Mouse (Mus musculus) hindbrain, embryonic 10.5 days (tissue): ENCODE measurements around the gene Hoxb5. TPM values are rescaled to one million over a fixed set of nuclear protein-coding genes. Genes with fewer than 3 reads are reported as not detected.

Experiments used
- DNase-seq: peaks from one replicate; pipeline ENCODE4 v3.0.0-alpha.2; 2017; ENCODE audit warnings: low spot score
- H3K27ac ChIP-seq: fragments of 300-500 bp; sonication (generic); 2 replicates; pipeline ENCODE4 v1.5.1; 2016; ENCODE audit warnings: mild to moderate bottlenecking, moderate library complexity
- H3K27me3 ChIP-seq: fragments of 300-500 bp; sonication (generic); 2 replicates; pipeline ENCODE4 v1.6.1; 2016; ENCODE audit warnings: mild to moderate bottlenecking; ENCODE audit not compliant: poor library complexity, insufficient read depth, severe bottlenecking
- H3K36me3 ChIP-seq: fragments of 300-500 bp; sonication (generic); 2 replicates; pipeline ENCODE4 v1.6.1; 2016; ENCODE audit warnings: mild to moderate bottlenecking, moderate library complexity
- H3K4me1 ChIP-seq: fragments of 300-500 bp; sonication (generic); replicated peaks from 2 replicates; pipeline ENCODE4 v1.6.1; 2016; ENCODE audit warnings: mild to moderate bottlenecking
- H3K4me3 ChIP-seq: fragments of 300-500 bp; sonication (generic); 2 replicates; pipeline ENCODE4 v1.5.1; 2016; ENCODE audit warnings: mild to moderate bottlenecking, moderate library complexity
- H3K9me3 ChIP-seq: fragments of 300-500 bp; sonication (generic); 2 replicates; pipeline ENCODE4 v1.6.1; 2016; ENCODE audit warnings: mild to moderate bottlenecking, moderate library complexity
- whole genome bisulfite sequencing: fragments of 180-500 bp; shearing (Covaris S2); methylation state at CpG from one replicate; pipeline ENCODE4 v1.1.7; 2016; 5-methylcytosine and 5-hydroxymethylcytosine counted together
- polyA plus RNA-seq: library from polyadenylated mRNA; unstranded; fragments of >200 nt; fragmentation: Nextera tagmentation; extraction: Ambion mirVana; gene quantifications from 2 replicates; pipeline ENCODE4 v1.2.1, GENCODE M21; 2016

The Hoxb5 gene
- polyA plus RNA-seq, 1 experiment from 2014 or later: 6.3 TPM

DNA sequence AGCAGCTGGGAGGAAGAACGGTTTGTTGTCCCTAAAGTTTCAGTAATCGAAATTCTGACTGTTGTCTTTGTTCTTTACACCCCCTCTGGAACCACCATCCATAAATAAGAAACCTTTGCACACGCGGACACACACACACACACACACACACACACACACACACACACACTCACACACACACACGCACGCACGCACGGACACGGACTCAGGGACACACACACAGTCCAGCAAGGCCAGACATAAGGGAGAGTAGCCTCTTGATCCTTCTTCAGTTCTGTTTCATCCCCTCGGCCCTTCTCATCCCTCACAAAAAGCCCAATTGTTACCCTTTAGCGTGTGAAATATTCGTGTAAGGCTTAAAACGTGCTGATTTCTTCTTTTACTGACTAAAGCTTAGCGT is 24.8 kb upstream of the Hoxb5 start:
- Histone ChIP-seq H3K27ac (no peak overlapping the region), H3K9me3 (no peaks in the 10 kb centered on the region), H3K27me3 (peaks cover 100% of the 10 kb centered on the region), H3K4me3 (no peak overlapping the region), H3K4me1 (peaks cover 5% of the 10 kb centered on the region; the same call in 1 of the 2 replicates), H3K36me3 (no peaks in the 10 kb centered on the region)
- no peak for DNase-seq
- WGBS: 19% methylated on average over 14 of the region's 14 CpGs

DNA sequence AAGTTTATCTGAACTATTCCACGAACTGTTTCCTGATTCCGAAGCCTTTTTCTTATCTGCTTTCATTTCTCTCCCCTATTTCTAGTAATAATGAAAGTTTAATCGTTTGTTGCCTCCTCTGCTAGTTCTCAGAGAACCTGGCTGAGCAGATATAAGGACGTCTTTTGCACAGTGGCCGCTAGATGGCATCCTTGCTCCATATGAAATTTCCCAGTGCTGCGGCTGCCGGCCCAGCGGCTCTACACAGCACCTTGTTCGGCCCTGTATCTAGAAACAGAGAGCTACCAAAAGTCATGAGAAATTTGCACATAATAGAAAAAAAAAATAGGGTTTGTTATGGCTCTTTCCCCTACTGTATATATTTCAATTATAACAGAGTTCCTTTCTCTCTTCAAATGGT is 24.4 kb upstream of the Hoxb5 start:
- Histone ChIP-seq H3K27me3 (peaks cover 100% of the 10 kb centered on the region), H3K27ac (no peak overlapping the region), H3K36me3 (no peaks in the 10 kb centered on the region), H3K9me3 (no peaks in the 10 kb centered on the region), H3K4me3 (no peak overlapping the region), H3K4me1 (peaks cover 5% of the 10 kb centered on the region)
- peak; percentile 84 for DNase-seq
- under 1% methylated on average over 9 of the region's 9 CpGs for WGBS

GRCm38 (mm10) chr11:96279421-96280233 is 23.5 kb upstream of the Hoxb5 start:
- 3% methylated on average over 31 of the region's 31 CpGs for WGBS
- Histone ChIP-seq H3K4me1 (peaks cover 13% of the 10 kb centered on the region), H3K27ac (no peak overlapping the region), H3K9me3 (no peaks in the 10 kb centered on the region), H3K27me3 (peaks cover 100% of the 10 kb centered on the region), H3K36me3 (no peaks in the 10 kb centered on the region), H3K4me3 (no peak overlapping the region)
- no peak for DNase-seq

- Histone ChIP-seq H3K36me3 (no peaks in the 10 kb centered on the region), H3K27me3 (peaks cover 100% of the 10 kb centered on the region), H3K9me3 (no peaks in the 10 kb centered on the region), H3K27ac (no peak overlapping the region), H3K4me1 (peaks cover 21% of the 10 kb centered on the region), H3K4me3 (no peak overlapping the region)
- 7% methylated on average over 8 of the region's 8 CpGs for WGBS
- DNase-seq: no peak
Measured at GRCm38 (mm10) chr11:96280399-96281378, 22.4 kb upstream of the Hoxb5 start.

- no peaks in the 10 kb centered on the region for H3K9me3 ChIP-seq
- no peak for DNase-seq
- H3K4me3 ChIP-seq: no peak overlapping the region
- WGBS: 4% methylated on average over 18 of the region's 18 CpGs
- H3K4me1 ChIP-seq: peaks cover 21% of the 10 kb centered on the region
- no peak overlapping the region for H3K27ac ChIP-seq
- H3K36me3 ChIP-seq: no peaks in the 10 kb centered on the region
- peaks cover 100% of the 10 kb centered on the region for H3K27me3 ChIP-seq
Measured at GRCm38 (mm10) chr11:96281396-96281795, 21.7 kb upstream of the Hoxb5 start.

GRCm38 (mm10) chr11:96281855-96282570 is 21.1 kb upstream of the Hoxb5 start, which contains the start of gene Hoxb8:
Gene Hoxb8 (plus strand): TSS chr11:96281905.
- H3K27me3 ChIP-seq: peaks cover 100% of the 10 kb centered on the region
- DNase-seq: no peak
- H3K9me3 ChIP-seq: no peaks in the 10 kb centered on the region
- 1% methylated on average over 27 of the region's 27 CpGs for WGBS
- H3K36me3 ChIP-seq: no peaks in the 10 kb centered on the region
- H3K4me1 ChIP-seq: peaks cover 26% of the 10 kb centered on the region
- no peak within 1 kb of the TSS for H3K4me3 ChIP-seq
- H3K27ac ChIP-seq: no peak within 1 kb of the TSS

GRCm38 (mm10) chr11:96282795-96283430 is 20.2 kb upstream of the Hoxb5 start:
- H3K27ac ChIP-seq: no peak overlapping the region

DNA sequence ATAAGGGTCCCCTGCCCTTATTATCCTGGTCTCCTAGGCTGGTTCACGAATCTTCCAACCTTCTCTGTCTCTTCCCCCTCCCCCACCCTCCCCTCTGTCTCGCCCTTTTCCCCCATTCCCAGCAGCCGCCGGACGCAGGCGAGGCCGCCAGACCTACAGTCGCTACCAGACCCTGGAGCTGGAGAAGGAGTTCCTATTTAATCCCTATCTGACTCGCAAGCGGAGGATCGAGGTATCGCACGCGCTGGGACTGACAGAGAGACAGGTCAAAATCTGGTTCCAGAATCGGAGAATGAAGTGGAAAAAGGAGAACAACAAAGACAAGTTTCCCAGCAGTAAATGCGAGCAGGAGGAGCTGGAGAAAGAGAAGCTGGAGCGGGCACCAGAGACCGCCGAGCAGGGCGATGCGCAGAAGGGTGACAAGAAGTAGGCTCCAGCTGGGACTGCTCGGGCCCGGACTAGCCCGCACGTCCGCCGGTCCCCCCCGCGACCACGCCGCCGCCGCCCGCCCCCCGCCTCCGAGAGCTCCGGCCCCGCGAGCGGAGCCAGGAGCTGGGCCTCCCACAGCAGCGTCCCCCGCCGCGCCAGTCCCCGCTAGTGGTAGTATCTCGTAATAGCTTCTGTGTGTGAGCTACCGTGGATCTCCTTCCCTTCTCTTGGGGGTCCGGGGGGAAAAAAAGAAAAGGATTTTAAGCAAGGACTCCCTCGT is 18.9 kb upstream of the Hoxb5 start:
- DNase-seq: peak; percentile 68
- Histone ChIP-seq H3K4me3 (peak overlapping the region; percentile 40), H3K27me3 (peaks cover 100% of the 10 kb centered on the region), H3K9me3 (no peaks in the 10 kb centered on the region), H3K36me3 (no peaks in the 10 kb centered on the region), H3K27ac (no peak overlapping the region), H3K4me1 (peaks cover 27% of the 10 kb centered on the region)
- WGBS: under 1% methylated on average over 49 of the region's 49 CpGs

More at GRCm38 (mm10) chr11:96282795-96283430, 20.2 kb upstream of the Hoxb5 start:
- Histone ChIP-seq H3K4me3 (no peak overlapping the region; the same call in 1 of the 2 replicates), H3K27me3 (peaks cover 100% of the 10 kb centered on the region), H3K9me3 (no peaks in the 10 kb centered on the region), H3K4me1 (peaks cover 27% of the 10 kb centered on the region), H3K36me3 (no peaks in the 10 kb centered on the region)
- DNase-seq: peak; percentile 73
- under 1% methylated on average over 49 of the region's 49 CpGs for WGBS

DNA sequence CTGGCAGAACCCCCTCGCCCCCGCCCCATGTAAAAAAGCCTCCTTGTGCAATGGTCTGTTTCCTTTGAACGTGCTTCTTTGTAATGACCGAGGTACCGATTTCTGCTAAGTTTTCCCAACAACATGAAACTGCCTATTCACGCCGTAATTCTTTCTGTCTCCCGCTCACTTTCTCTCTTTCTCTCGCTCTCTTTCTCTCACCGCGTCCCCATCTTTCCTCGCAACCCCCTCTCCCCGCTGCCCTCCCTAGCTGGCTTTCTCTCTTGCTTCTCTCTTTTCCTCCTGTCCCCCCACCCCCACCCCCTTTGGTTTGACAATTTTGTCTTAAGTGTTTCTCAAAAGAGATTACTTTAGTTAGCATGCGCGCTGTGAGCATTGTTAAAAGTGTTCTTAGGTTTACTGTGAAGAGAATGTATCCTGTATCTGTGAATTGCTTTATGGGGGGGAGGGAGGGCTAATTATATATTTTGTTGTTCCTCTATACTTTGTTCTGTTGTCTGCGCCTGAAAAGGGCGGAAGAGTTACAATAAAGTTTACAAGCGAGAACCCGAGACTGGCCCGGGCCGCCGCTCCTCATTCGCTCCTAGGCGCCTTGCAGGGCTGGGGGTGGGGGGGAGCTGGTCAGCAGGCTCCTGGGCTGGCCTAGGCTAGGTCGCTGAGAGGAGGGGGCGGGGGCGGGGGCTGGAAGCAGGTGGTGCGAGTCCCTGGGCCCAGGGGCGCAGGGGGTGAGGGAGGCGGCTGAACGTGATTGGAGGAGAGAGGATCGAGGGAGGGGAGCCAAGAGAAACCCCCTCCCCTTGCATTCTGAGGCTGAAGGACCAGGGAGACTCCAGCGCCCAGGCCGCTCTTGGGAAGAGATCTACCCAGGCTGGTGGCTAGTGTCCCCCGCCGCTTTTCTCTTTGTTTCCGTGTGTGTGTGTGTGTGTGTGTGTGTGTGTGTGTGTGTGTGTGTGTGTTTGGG is 18.1 kb upstream of the Hoxb5 start:
- no peaks in the 10 kb centered on the region for H3K9me3 ChIP-seq
- H3K27ac ChIP-seq: no peak overlapping the region
- no peak for DNase-seq
- peaks cover 27% of the 10 kb centered on the region for H3K4me1 ChIP-seq
- H3K27me3 ChIP-seq: peaks cover 100% of the 10 kb centered on the region
- no peaks in the 10 kb centered on the region for H3K36me3 ChIP-seq
- under 1% methylated on average over 36 of the region's 37 CpGs for WGBS
- peak overlapping the region; percentile 40 for H3K4me3 ChIP-seq

DNA sequence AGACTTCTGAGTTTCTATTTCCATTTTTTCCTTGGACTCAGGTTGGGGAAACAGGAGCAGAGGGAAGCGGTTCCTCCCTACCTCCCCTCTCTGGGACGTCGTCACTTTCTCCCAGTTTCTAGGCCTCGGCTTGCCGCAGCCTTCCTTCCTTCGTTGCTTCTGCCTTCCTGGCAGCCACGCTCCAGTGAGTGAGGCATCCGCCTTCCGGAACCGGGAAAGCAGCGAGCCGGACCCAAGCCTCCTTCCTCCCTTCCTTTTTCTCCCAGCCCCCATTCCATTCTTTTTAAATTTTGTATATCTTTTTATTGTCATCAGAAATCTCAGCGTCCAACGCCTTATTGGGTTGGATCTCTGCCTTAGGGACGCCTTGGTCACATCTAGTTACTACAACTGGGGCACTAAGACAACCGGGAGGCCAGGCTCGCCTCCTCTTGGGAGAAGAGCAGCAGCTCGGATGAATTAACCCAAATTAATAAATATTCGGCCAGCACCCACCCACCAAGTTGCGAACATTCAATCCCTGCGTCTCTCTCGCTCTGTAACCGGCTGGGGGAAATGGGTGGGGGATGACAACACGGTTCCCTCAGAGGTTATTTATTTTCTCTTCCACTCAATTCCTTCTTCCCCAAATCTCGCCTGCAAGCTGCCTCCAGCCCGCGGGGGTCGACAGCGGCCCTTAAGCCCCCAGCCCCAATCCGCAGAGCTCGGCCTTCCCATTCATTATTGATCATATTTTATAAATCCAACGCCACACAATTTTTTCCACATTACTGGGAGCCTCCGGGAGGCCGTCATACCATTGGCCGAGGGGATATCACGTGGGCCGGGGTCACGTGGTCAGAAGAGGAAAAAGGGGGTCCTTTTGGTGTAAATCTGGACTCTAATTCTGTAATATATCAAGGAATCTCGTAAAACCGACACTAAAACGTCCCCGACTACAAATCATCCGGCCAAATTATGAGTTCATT is 17.1 kb upstream of the Hoxb5 start, which contains the start of gene Hoxb7:
Gene Hoxb7 (plus strand): TSS at position 853 of the 968 bp plus-strand sequence.
- Histone ChIP-seq H3K9me3 (no peaks in the 10 kb centered on the region), H3K4me1 (peaks cover 27% of the 10 kb centered on the region), H3K27me3 (peaks cover 100% of the 10 kb centered on the region), H3K27ac (no peak within 1 kb of the TSS), H3K4me3 (peak within 1 kb of the TSS; percentile 37), H3K36me3 (no peaks in the 10 kb centered on the region)
- peak; percentile 56 for DNase-seq
- WGBS: under 1% methylated on average over 43 of the region's 43 CpGs
